Mouse (Mus musculus): ENCODE data around the gene Npy2r. TPM values are rescaled to one million over a fixed set of nuclear protein-coding genes. Genes with fewer than 3 reads are reported as not detected.

Npy2r gene
- total and polyA plus RNA-seq, 3 experiments = not detected

DNA sequence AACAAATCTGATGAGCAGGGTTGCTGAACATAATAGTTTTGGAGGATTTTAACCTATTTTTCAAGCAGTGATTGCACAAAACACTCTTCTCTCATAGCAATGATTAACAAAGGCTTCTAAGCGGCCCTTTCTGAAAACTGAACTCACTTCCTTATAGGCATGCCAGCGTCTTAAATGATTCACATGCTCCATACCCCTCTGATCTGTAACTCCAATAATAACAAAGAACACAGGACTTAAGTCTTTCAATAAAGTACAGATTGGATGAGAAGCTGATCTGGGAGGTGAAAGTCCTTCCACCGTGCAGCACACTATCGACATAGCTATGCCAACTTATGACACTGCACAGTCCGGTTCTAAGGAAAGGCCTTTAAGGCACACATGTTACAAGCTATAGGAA lies 2.0 kb upstream of the Npy2r start:
- no peak for DNase-seq (ENCODE audit: extremely low read depth)
- Histone ChIP-seq H3K9ac (ENCODE audit: insufficient read depth, low read depth) (no peak overlapping the region), H3K9me3 (replicated peaks; ENCODE audit: low read length) (no peaks in the 10 kb centered on the region), H3K4me2 (ENCODE audit: insufficient read depth, low read depth, poor library complexity, severe bottlenecking) (no peak overlapping the region), H3K27ac (ENCODE audit: insufficient read depth, low read depth) (no peak overlapping the region), H3K36me3 (replicated peaks in 1 of 2; ENCODE audit: control insufficient read depth in 1 of 2, insufficient read depth in 1 of 2, low read length in 1 of 2) (no peaks in the 10 kb centered on the region), H3K4me1 (ENCODE audit: control insufficient read depth in 1 of 2, insufficient read depth in 2 of 2) (no peaks in the 10 kb centered on the region), H3K27me3 (replicated peaks) (no peaks in the 10 kb centered on the region), H3K4me3 (replicated peaks in 1 of 3; ENCODE audit: low read depth in 2 of 3, low read length in 2 of 3, poor library complexity in 1 of 3) (no peak overlapping the region), H3K79me2 (replicated peaks; ENCODE audit: control insufficient read depth, extremely low read depth, insufficient read depth, poor library complexity, severe bottlenecking) (no peaks in the 10 kb centered on the region)
- dilution Hi-C loops (cut with MboI; ENCODE audit: extremely low pct_ligation_motif_present, extremely low pct_unique_long_range_greater_than_20kb, low sequenced_read_pairs) = no loop called here
- TF ChIP-seq SMC3 (IDR thresholded peaks at IDR 0.05; ENCODE audit: low read depth, low read length) = no peak
- TF ChIP-seq RCOR1 (conservative IDR thresholded peaks at IDR 0.05; ENCODE audit: low read depth, low read length) = no peak
- no peak for TF ChIP-seq MEF2A (IDR thresholded peaks at IDR 0.05; ENCODE audit: borderline replicate concordance, low read depth, low read length)
- no peak for TF ChIP-seq CTCF (conservative IDR thresholded peaks at IDR 0.05 in 1 of 2, IDR thresholded peaks at IDR 0.05 in 1 of 2; ENCODE audit: low read depth in 2 of 2, low read length in 2 of 2)
- no peak for TF ChIP-seq MAX (IDR thresholded peaks at IDR 0.05; ENCODE audit: low read length)
- TF ChIP-seq ZKSCAN1 (IDR thresholded peaks at IDR 0.05; ENCODE audit: borderline replicate concordance, low read depth, low read length) = no peak
- TF ChIP-seq JUN (IDR thresholded peaks at IDR 0.05; ENCODE audit: insufficient read depth, low read depth, low read length) = no peak
- no peak for TF ChIP-seq KAT2A (IDR thresholded peaks at IDR 0.05; ENCODE audit: insufficient replicate concordance, low read length)
- TF ChIP-seq ZNF384 (IDR thresholded peaks at IDR 0.05; ENCODE audit: low read depth, low read length) = no peak
- no peak for TF ChIP-seq JUND (conservative IDR thresholded peaks at IDR 0.05; ENCODE audit: low read depth, low read length)
- no peak for TF ChIP-seq GABPA (IDR thresholded peaks at IDR 0.05; ENCODE audit: insufficient replicate concordance, low read depth, low read length)
- no peak for TF ChIP-seq TBP (conservative IDR thresholded peaks at IDR 0.05; ENCODE audit: low read depth, low read length)
- TF ChIP-seq CHD1 (IDR thresholded peaks at IDR 0.05; ENCODE audit: low read depth, low read length) = no peak
- TF ChIP-seq NELFE (IDR thresholded peaks at IDR 0.05; ENCODE audit: low read depth, low read length) = no peak
- no peak for TF ChIP-seq SIN3A (IDR thresholded peaks at IDR 0.05; ENCODE audit: low read length)
- no peak for TF ChIP-seq MAFK (IDR thresholded peaks at IDR 0.05; ENCODE audit: insufficient replicate concordance, low read length)
- in situ Hi-C loops (cut with MboI; ENCODE audit: low pct_ligation_motif_present, low pct_unique_long_range_greater_than_20kb, low sequenced_read_pairs) = no loop called here

DNA sequence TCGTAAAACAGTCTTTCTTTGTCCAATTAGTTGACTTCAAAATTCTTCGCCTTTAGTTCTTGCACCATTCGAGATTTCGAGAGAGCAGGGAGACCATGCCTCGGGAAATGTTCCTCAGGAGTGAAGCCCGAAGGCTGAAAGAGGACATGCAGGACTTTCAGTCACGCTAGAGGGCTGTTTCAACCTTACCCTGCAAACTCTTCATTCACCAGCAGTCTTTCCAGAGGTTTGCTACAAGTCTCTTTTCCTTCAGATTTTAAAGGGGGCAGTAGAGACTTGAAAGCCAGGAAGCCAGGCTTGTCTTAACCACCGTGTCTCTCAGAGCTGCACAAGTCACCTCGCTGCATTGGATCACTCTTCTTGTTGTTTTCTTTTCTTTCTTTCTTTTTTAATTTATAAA lies 869 bp upstream of the Npy2r start:
- TF ChIP-seq TBP (conservative IDR thresholded peaks at IDR 0.05; ENCODE audit: low read depth, low read length) = no peak
- TF ChIP-seq EP300 (IDR thresholded peaks at IDR 0.05; ENCODE audit: low read length) = no peak
- no peak for TF ChIP-seq CHD1 (IDR thresholded peaks at IDR 0.05; ENCODE audit: low read depth, low read length)
- no peak for TF ChIP-seq POLR2A (IDR thresholded peaks at IDR 0.05; ENCODE audit: low read depth, low read length)
- no peak for TF ChIP-seq MAZ (IDR thresholded peaks at IDR 0.05; ENCODE audit: low read depth, low read length)
- no peak for TF ChIP-seq ZKSCAN1 (IDR thresholded peaks at IDR 0.05; ENCODE audit: borderline replicate concordance, low read depth, low read length)
- no peak for TF ChIP-seq CHD2 (IDR thresholded peaks at IDR 0.05; ENCODE audit: low read length)
- Histone ChIP-seq H3K36me3 (replicated peaks in 1 of 2; ENCODE audit: control insufficient read depth in 1 of 2, insufficient read depth in 1 of 2, low read length in 1 of 2) (no peaks in the 10 kb centered on the region), H3K27ac (ENCODE audit: insufficient read depth, low read depth) (no peak overlapping the region), H3K4me3 (replicated peaks in 1 of 3; ENCODE audit: low read depth in 2 of 3, low read length in 2 of 3, poor library complexity in 1 of 3) (no peak overlapping the region), H3K9me3 (replicated peaks; ENCODE audit: low read length) (no peaks in the 10 kb centered on the region), H3K9ac (ENCODE audit: insufficient read depth, low read depth) (no peak overlapping the region), H3K79me2 (replicated peaks; ENCODE audit: control insufficient read depth, extremely low read depth, insufficient read depth, poor library complexity, severe bottlenecking) (no peaks in the 10 kb centered on the region), H3K27me3 (replicated peaks) (no peaks in the 10 kb centered on the region), H3K4me1 (ENCODE audit: control insufficient read depth in 1 of 2, insufficient read depth in 2 of 2) (no peaks in the 10 kb centered on the region), H3K4me2 (ENCODE audit: insufficient read depth, low read depth, poor library complexity, severe bottlenecking) (no peak overlapping the region)
- in situ Hi-C loops (cut with MboI; ENCODE audit: low pct_ligation_motif_present, low pct_unique_long_range_greater_than_20kb, low sequenced_read_pairs) (no loop called here), dilution Hi-C loops (cut with MboI; ENCODE audit: extremely low pct_ligation_motif_present, extremely low pct_unique_long_range_greater_than_20kb, low sequenced_read_pairs) (no loop called here)
- no peak for DNase-seq (ENCODE audit: extremely low read depth)

Data from CH12.LX (cell line).